In the genomic region with DNA sequence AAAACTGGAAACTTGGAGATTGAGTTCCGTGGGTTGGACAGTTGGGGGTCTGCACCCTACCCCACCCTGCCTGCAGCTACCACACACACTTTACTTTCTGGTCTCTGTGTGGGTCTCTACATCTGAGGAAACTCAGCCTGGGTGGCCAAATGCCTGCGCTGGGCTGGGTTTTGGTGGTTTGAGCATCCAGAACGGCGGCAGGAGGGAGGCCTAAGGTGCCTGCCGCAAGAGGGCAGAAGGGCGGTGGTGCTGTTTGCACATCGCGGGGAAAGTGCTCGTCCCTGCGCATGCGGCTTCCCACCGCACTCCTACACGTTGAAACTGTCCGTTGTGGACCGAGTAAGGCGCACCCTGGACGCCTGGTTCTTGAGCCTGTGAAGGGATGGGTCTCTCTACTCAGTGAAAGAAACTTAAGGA, we compare ENCODE assay signal across 8 mouse cellular contexts. TPM values are rescaled to one million over a fixed set of nuclear protein-coding genes. Genes with fewer than 3 reads are reported as not detected.
A peak's percentile ranks its signal among the peaks of the same experiment; 100 is the strongest.
DNase-seq lines count a peak whose midpoint lies in the region; ATAC-seq and TF ChIP-seq lines count a peak whose summit lies in the region.

No protein-coding gene starts in this region.

- no peaks in the 10 kb centered on the region for H3K27me3 ChIP-seq in kidney, adult 2 months (replicated peaks; ENCODE audit: control insufficient read depth, insufficient read depth, low read length)
- H3K27me3 ChIP-seq in limb, embryonic 10.5 days (ENCODE audit: low read depth, poor library complexity, severe bottlenecking), result 0 out of 2 replicates have a peak, but pooled peaks cover 5% of the 10 kb centered on the region
- H3K27me3 ChIP-seq in midbrain, embryonic 14.5 days (ENCODE audit: control insufficient read depth, insufficient read depth, low read length), result no peaks in the 10 kb centered on the region
- peaks cover 8% of the 10 kb centered on the region for H3K27me3 ChIP-seq in spleen, adult 2 months (ENCODE audit: control insufficient read depth, insufficient read depth, low read length)

- peak overlapping the region; percentile 42; the same call in 1 of the 2 replicates for H3K4me3 ChIP-seq in kidney, adult 2 months (ENCODE audit: insufficient read depth, low read depth, low read length)
- peak overlapping the region; percentile 58 for H3K4me3 ChIP-seq in limb, embryonic 10.5 days
- H3K4me3 ChIP-seq in midbrain, embryonic 14.5 days (replicated peaks; ENCODE audit: low read depth, low read length), result peak overlapping the region; percentile 34
- H3K4me3 ChIP-seq in spleen, adult 2 months (ENCODE audit: extremely low read depth, insufficient read depth, insufficient read length), result peak overlapping the region; percentile 2; the same call in 1 of the 2 replicates

- H3K27ac ChIP-seq in kidney, adult 2 months (ENCODE audit: insufficient read depth, low read depth, low read length), result peak overlapping the region; percentile 36; the same call in 1 of the 2 replicates
- H3K27ac ChIP-seq in limb, embryonic 10.5 days, result peak overlapping the region; percentile 79
- no peak overlapping the region for H3K27ac ChIP-seq in midbrain, embryonic 14.5 days (replicated peaks; ENCODE audit: low read depth, low read length)
- H3K27ac ChIP-seq in spleen, adult 2 months (ENCODE audit: insufficient read depth, low read length), result no peak overlapping the region; the same call in 1 of the 2 replicates

- peaks cover 7% of the 10 kb centered on the region; the same call in 1 of the 2 replicates for H3K4me1 ChIP-seq in kidney, adult 2 months (ENCODE audit: control insufficient read depth, insufficient read depth, low read length)
- peaks cover 27% of the 10 kb centered on the region for H3K4me1 ChIP-seq in limb, embryonic 10.5 days
- peaks cover 9% of the 10 kb centered on the region; the same call in 1 of the 2 replicates for H3K4me1 ChIP-seq in midbrain, embryonic 14.5 days (ENCODE audit: control insufficient read depth, insufficient read depth, low read length)
- no peaks in the 10 kb centered on the region for H3K4me1 ChIP-seq in spleen, adult 2 months (ENCODE audit: control insufficient read depth, insufficient read depth, insufficient read length)

- WGBS in kidney, adult 2 months, result under 1% methylated on average over 17 of the region's 17 CpGs
- under 1% methylated on average over 17 of the region's 17 CpGs for WGBS in limb, embryonic 10.5 days
- WGBS in midbrain, embryonic 14.5 days, result under 1% methylated on average over 17 of the region's 17 CpGs
- 3% methylated on average over 17 of the region's 17 CpGs for WGBS in spleen, adult 2 months

- H3K4me2 ChIP-seq in midbrain, embryonic 14.5 days (ENCODE audit: low read length), result peak overlapping the region; percentile 67

- ATAC-seq in midbrain, embryonic 14.5 days (ENCODE audit: low FRiP score, low TSS enrichment), result peak; percentile 53; the same call in 1 of the 2 replicates
- no peak for ATAC-seq in erythroblast, adult 5-6 weeks (replicated peaks; ENCODE audit: low FRiP score, poor library complexity, severe bottlenecking)

- no peak for TF ChIP-seq POLR2A in kidney, adult 2 months (IDR thresholded peaks at IDR 0.05; ENCODE audit: low read depth, low read length)
- no peak for TF ChIP-seq POLR2A in spleen, adult 2 months (IDR thresholded peaks at IDR 0.05; ENCODE audit: low read depth, low read length)

- TF ChIP-seq CTCF in kidney, adult 2 months (conservative IDR thresholded peaks at IDR 0.05; ENCODE audit: insufficient read depth, insufficient read length, low read depth, low read length), result peak; percentile 77
- peak; percentile 55; the same call in 1 of the 2 replicates for TF ChIP-seq CTCF in spleen, adult 2 months (IDR thresholded peaks at IDR 0.05; ENCODE audit: extremely low read depth, insufficient read depth, insufficient read length, insufficient replicate concordance)

- no peaks in the 10 kb centered on the region for H3K36me3 ChIP-seq in kidney, adult 2 months (ENCODE audit: control insufficient read depth, insufficient read depth, low read length)
- no peaks in the 10 kb centered on the region for H3K36me3 ChIP-seq in limb, embryonic 10.5 days
- H3K36me3 ChIP-seq in midbrain, embryonic 14.5 days (ENCODE audit: control insufficient read depth, insufficient read depth, low read length), result no peaks in the 10 kb centered on the region
- no peaks in the 10 kb centered on the region for H3K36me3 ChIP-seq in spleen, adult 2 months (ENCODE audit: control insufficient read depth, insufficient read depth, low read length)

- DNase-seq in adrenal gland, postnatal 10 days, result peak; percentile 90
- peak; percentile 78 for DNase-seq in embryo, embryonic 9.5 days (ENCODE audit: extremely low spot score)
- DNase-seq in heart, adult 18-20 months, result peak; percentile 93 to 94
- peak; percentile 87 for DNase-seq in kidney, adult 2 months
- peak; percentile 85 for DNase-seq in limb, embryonic 10.5 days (ENCODE audit: low spot score)
- DNase-seq in midbrain, embryonic 14.5 days, result peak; percentile 90
- peak; percentile 30 to 64 for DNase-seq in spleen, adult 2 months (ENCODE audit: low read depth in 1 of 2, low spot score in 2 of 2)

- H3K9ac ChIP-seq in midbrain, embryonic 14.5 days (replicated peaks; ENCODE audit: low read length), result peak overlapping the region; percentile 34; the same call in 1 of the 2 replicates

- H3K9me3 ChIP-seq in limb, embryonic 10.5 days (replicated peaks), result no peaks in the 10 kb centered on the region
- no peaks in the 10 kb centered on the region for H3K9me3 ChIP-seq in midbrain, embryonic 14.5 days (ENCODE audit: control insufficient read depth, low read length)

RNA-seq across cellular contexts. Expression of a gene that starts 32.8 kb away (rescaled TPM):
- total RNA-seq in adrenal gland, postnatal 10 days (2021), result 10 to 100 TPM; 16.0 to 17.3 TPM
- total RNA-seq in heart, adult 18-20 months (2021), result 10 to 100 TPM; 12.1 to 13.5 TPM
- polyA plus RNA-seq in kidney, adult 2 months (2012; rRNA removed), result 11.1 and 15.3 TPM in 2 replicates
- 6.9 and 7.1 TPM in 2 replicates for polyA plus RNA-seq in limb, embryonic 10.5 days (2016; fragmentation: Nextera tagmentation; extraction: Ambion mirVana)
- polyA plus RNA-seq in midbrain, embryonic 14.5 days (2014; fragmentation: Nextera tagmentation; extraction: Ambion mirVana), result 6.0 and 6.8 TPM in 2 replicates
- 85.6 and 97.1 TPM in 2 replicates for polyA plus RNA-seq in spleen, adult 2 months (2012; rRNA removed)
- not detected in 2 replicates for total RNA-seq in erythroblast, adult 5-6 weeks (2015; ENCODE audit: low replicate concordance)
- 0.56 TPM in 1 of 2 replicates, not detected in the other for total RNA-seq in erythroblast, adult 5-6 weeks (2017; ENCODE audit: low replicate concordance)

RNA-seq across cellular contexts. Expression of a gene that starts 40.8 kb away (rescaled TPM):
- 10 to 100 TPM; 32.2 to 36.8 TPM for total RNA-seq in adrenal gland, postnatal 10 days (2021)
- total RNA-seq in heart, adult 18-20 months (2021), result 10 to 100 TPM; 24.5 to 28.1 TPM
- 23.1 and 25.7 TPM in 2 replicates for polyA plus RNA-seq in kidney, adult 2 months (2012; rRNA removed)
- 20.3 and 24.1 TPM in 2 replicates for polyA plus RNA-seq in limb, embryonic 10.5 days (2016; fragmentation: Nextera tagmentation; extraction: Ambion mirVana)
- 71.7 and 80.5 TPM in 2 replicates for polyA plus RNA-seq in midbrain, embryonic 14.5 days (2014; fragmentation: Nextera tagmentation; extraction: Ambion mirVana)
- 9.3 and 10.4 TPM in 2 replicates for polyA plus RNA-seq in spleen, adult 2 months (2012; rRNA removed)
- total RNA-seq in erythroblast, adult 5-6 weeks (2015; ENCODE audit: low replicate concordance), result not detected in 2 replicates
- total RNA-seq in erythroblast, adult 5-6 weeks (2017; ENCODE audit: low replicate concordance), result 2.0 TPM in 1 of 2 replicates, not detected in the other

Comparison
In these comparisons a context has a peak if more than half of its experiments do, and no peak if none do; other contexts are left out.
1. H3K27ac ChIP-seq: peak in kidney, adult 2 months (single experiment) and limb, embryonic 10.5 days (single experiment); none in midbrain, embryonic 14.5 days (single experiment) and spleen, adult 2 months (single experiment).
2. H3K4me3 ChIP-seq: peak in every context shown above with its lines; median percentile 58 in limb, embryonic 10.5 days; 42 in kidney, adult 2 months; 34 in midbrain, embryonic 14.5 days; 2 in spleen, adult 2 months.
3. Peak in every context shown above with its lines, with median percentiles within 50 percentile points of each other: DNase-seq.